18 mouse cellular contexts compared by ENCODE assay signal in the genomic region with DNA sequence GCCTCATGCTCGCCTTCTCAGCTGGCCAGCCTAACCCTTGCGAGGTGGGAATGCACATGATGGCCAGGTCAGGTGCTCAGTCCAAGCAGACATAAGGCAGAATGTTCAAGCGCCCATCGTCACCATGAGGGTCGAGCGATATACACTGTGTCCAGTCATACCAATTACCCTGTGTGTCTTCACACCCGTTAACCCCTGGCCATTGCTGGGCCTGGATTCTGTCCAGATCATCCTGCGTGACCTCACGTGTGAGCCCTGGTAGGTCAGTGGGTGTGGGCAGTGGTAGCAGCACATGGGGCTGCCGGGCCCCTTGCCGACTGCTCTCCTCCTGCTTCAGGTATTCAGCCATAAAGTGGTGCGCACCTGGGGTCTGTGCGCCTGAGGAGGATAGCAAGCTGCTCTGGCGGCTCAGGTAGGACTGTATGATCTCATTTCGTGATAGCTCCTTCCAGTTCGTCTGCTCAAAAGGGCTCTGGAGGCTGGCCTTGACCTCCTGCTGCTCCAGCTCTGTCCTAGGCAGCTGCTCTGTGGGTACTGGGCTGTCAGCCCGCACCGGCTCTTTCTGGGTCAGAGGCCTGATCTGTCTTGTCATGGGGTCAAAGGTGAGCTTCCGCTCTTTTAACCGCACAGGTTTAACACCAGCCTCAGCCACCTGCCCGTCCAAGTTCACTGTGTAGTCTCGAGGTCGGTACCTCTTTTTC. TPM values are rescaled to one million over a fixed set of nuclear protein-coding genes. Genes with fewer than 3 reads are reported as not detected.
DNase-seq lines count a peak whose midpoint lies in the region; ATAC-seq and TF ChIP-seq lines count a peak whose summit lies in the region.
"Had no signal": no experiment of that assay in that cellular context is flagged by ENCODE, and none has a peak within 500 bp of the region (broad histone marks: within the 10 kb centered on the region; RNA-seq: fewer than 3 reads in every experiment).

No protein-coding gene starts in this region.

- H3K36me3 ChIP-seq in liver, adult 2 months (ENCODE audit: control insufficient read depth, insufficient read depth, low read length) = no peaks in the 10 kb centered on the region
- H3K36me3 ChIP-seq in liver, embryonic 11.5 days (ENCODE audit: control insufficient read depth, insufficient read depth, low read length) = peaks cover 23% of the 10 kb centered on the region
- peaks cover 17% of the 10 kb centered on the region for H3K36me3 ChIP-seq in heart, embryonic 11.5 days (ENCODE audit: control insufficient read depth, insufficient read depth, low read length)

- 48% methylated on average over 23 of the region's 23 CpGs for WGBS in liver, adult 2 months
- 86% methylated on average over 23 of the region's 23 CpGs for WGBS in liver, embryonic 11.5 days
- 89% methylated on average over 23 of the region's 23 CpGs for whole genome bisulfite sequencing in heart, embryonic 11.5 days (ENCODE audit: insufficient replicate concordance)

- peaks cover 33% of the 10 kb centered on the region for H3K79me2 ChIP-seq in liver, adult 2 months (ENCODE audit: control insufficient read depth, insufficient read depth, low read length)

- ATAC-seq in liver, embryonic 11.5 days (replicated peaks; ENCODE audit: low FRiP score) = no peak
- no peak for ATAC-seq in activated CD4-positive, CD25-positive, alpha-beta regulatory T cell, adult 4 months
- ATAC-seq in heart, embryonic 11.5 days (replicated peaks; ENCODE audit: insufficient number of reproducible peaks, low FRiP score, low TSS enrichment) = no peak
- ATAC-seq: forebrain, embryonic 16.5 days; midbrain, embryonic 15.5 days had no signal

- H3K27me3 ChIP-seq in liver, adult 2 months (ENCODE audit: control insufficient read depth, insufficient read depth, low read length) = no peaks in the 10 kb centered on the region
- H3K27me3 ChIP-seq in liver, embryonic 11.5 days (replicated peaks; ENCODE audit: control insufficient read depth, insufficient read depth, low read length) = no peaks in the 10 kb centered on the region
- H3K27me3 ChIP-seq in heart, embryonic 11.5 days (ENCODE audit: control insufficient read depth, insufficient read depth, low read length) = no peaks in the 10 kb centered on the region
- H3K27me3 ChIP-seq: heart, embryonic 13.5 days; hindbrain, embryonic 13.5 days; liver, embryonic 13.5 days; midbrain, embryonic 15.5 days; stomach, embryonic 15.5 days had no signal

- H3K9ac ChIP-seq in liver, adult 2 months (ENCODE audit: low read depth, low read length) = peak overlapping the region; percentile 13; the same call in 1 of the 2 replicates
- H3K9ac ChIP-seq in liver, embryonic 11.5 days (ENCODE audit: low read depth, low read length) = no peak overlapping the region
- H3K9ac ChIP-seq in heart, embryonic 11.5 days (ENCODE audit: low read depth, low read length) = no peak overlapping the region
- H3K9ac ChIP-seq: heart, embryonic 13.5 days; hindbrain, embryonic 13.5 days; liver, embryonic 13.5 days; midbrain, embryonic 15.5 days; stomach, embryonic 15.5 days had no signal

- intact Hi-C loops in gastrocnemius, adult 2 months (cut with DNase I) = loop anchor here (10.0 kb wide), 1 partner anchor 729 kb away; no protein-coding TSS in a partner anchor

- TF ChIP-seq CTCF in gastrocnemius, adult 2 months (IDR thresholded peaks at IDR 0.05) = no peak
- TF ChIP-seq CTCF in liver, adult 2 months (IDR thresholded peaks at IDR 0.05; ENCODE audit: low read depth, low read length) = no peak

- H3K4me3 ChIP-seq in gastrocnemius, adult 2 months = peak overlapping the region; percentile 1
- H3K4me3 ChIP-seq in liver, adult 2 months (ENCODE audit: insufficient read depth, low read depth, low read length) = no peak overlapping the region; the same call in 1 of the 2 replicates
- no peak overlapping the region for H3K4me3 ChIP-seq in liver, embryonic 11.5 days (ENCODE audit: low read depth, low read length)
- no peak overlapping the region for H3K4me3 ChIP-seq in heart, embryonic 11.5 days (ENCODE audit: low read depth, low read length)
- H3K4me3 ChIP-seq: heart, embryonic 13.5 days; hindbrain, embryonic 13.5 days; limb, embryonic 10.5 days; liver, embryonic 13.5 days; midbrain, embryonic 15.5 days; myocyte; stomach, embryonic 15.5 days had no signal

- no peak overlapping the region for H3K4me2 ChIP-seq in liver, embryonic 11.5 days
- H3K4me2 ChIP-seq in heart, embryonic 11.5 days = no peak overlapping the region
- H3K4me2 ChIP-seq: heart, embryonic 13.5 days; hindbrain, embryonic 13.5 days; liver, embryonic 13.5 days; midbrain, embryonic 15.5 days; stomach, embryonic 15.5 days had no signal

- H3K9me3 ChIP-seq in liver, embryonic 11.5 days (ENCODE audit: control insufficient read depth, low read length) = no peaks in the 10 kb centered on the region
- H3K9me3 ChIP-seq in heart, embryonic 11.5 days (replicated peaks; ENCODE audit: control insufficient read depth, low read length) = no peaks in the 10 kb centered on the region
- H3K9me3 ChIP-seq: heart, embryonic 13.5 days; hindbrain, embryonic 13.5 days; limb, embryonic 10.5 days; liver, embryonic 13.5 days; midbrain, embryonic 15.5 days; stomach, embryonic 15.5 days had no signal

- no peak for TF ChIP-seq POLR2A in liver, adult 2 months (IDR thresholded peaks at IDR 0.05; ENCODE audit: extremely low read depth, insufficient read depth, low read length)

- H3K4me1 ChIP-seq in liver, adult 2 months (ENCODE audit: control insufficient read depth, insufficient read depth, low read length) = peaks cover 33% of the 10 kb centered on the region
- H3K4me1 ChIP-seq in liver, embryonic 11.5 days (replicated peaks; ENCODE audit: control insufficient read depth, insufficient read depth, low read length) = peaks cover 16% of the 10 kb centered on the region
- H3K4me1 ChIP-seq in heart, embryonic 11.5 days (ENCODE audit: control insufficient read depth, insufficient read depth, low read length) = peaks cover 31% of the 10 kb centered on the region

- DNase-seq in gastrocnemius, adult 2 months = peak; percentile 51
- no peak for DNase-seq in gastrocnemius, postnatal 4 days (ENCODE audit: low spot score in 2 of 2)
- peak; percentile 94 for DNase-seq in liver, adult 2 months (ENCODE audit: extremely low read depth, low read depth, low spot score)
- no peak for DNase-seq in liver, embryonic 11.5 days (ENCODE audit: low spot score)
- DNase-seq in R1 (ENCODE audit: low read depth, low spot score) = peak; percentile 53
- DNase-seq in retina, postnatal 1 day = peak; percentile 32
- DNase-seq: liver, embryonic 13.5 days; right cerebral cortex, postnatal 14 days; thymus, adult 18-20 months had no signal

- H3K27ac ChIP-seq in gastrocnemius, adult 2 months = peak overlapping the region; percentile 97
- H3K27ac ChIP-seq in liver, adult 2 months (replicated peaks; ENCODE audit: insufficient read depth, low read depth, low read length) = peak overlapping the region; percentile 71
- no peak overlapping the region for H3K27ac ChIP-seq in liver, embryonic 11.5 days (ENCODE audit: low read depth, low read length)
- no peak overlapping the region for H3K27ac ChIP-seq in heart, embryonic 11.5 days (ENCODE audit: low read depth, low read length)
- H3K27ac ChIP-seq: heart, embryonic 13.5 days; hindbrain, embryonic 13.5 days; limb, embryonic 10.5 days; liver, embryonic 13.5 days; midbrain, embryonic 15.5 days; stomach, embryonic 15.5 days had no signal

RNA-seq across cellular contexts. Expression of gene Slc35e1, which starts 3.1 kb away (rescaled TPM):
- 10 to 100 TPM; 44.8 to 52.0 TPM for total RNA-seq in gastrocnemius, adult 2 months (2021)
- total RNA-seq in gastrocnemius, postnatal 4 days (2021) = 10 to 100 TPM; 24.5 to 28.3 TPM
- total RNA-seq in liver, adult 2 months (2014; rRNA removed) = 20.0 and 26.5 TPM in 2 replicates
- 55.6 and 59.8 TPM in 2 replicates for polyA plus RNA-seq in liver, adult 2 months (2012; rRNA removed)
- polyA plus RNA-seq in liver, embryonic 11.5 days (2014; fragmentation: Nextera tagmentation; extraction: Ambion mirVana) = 16.8 and 18.1 TPM in 2 replicates
- 1 to 10 TPM; 6.9 to 7.3 TPM for polyA plus RNA-seq in activated CD4-positive, CD25-positive, alpha-beta regulatory T cell, adult 4 months (2017; shearing (Covaris generic))
- polyA plus RNA-seq in heart, embryonic 11.5 days (2014; fragmentation: Nextera tagmentation; extraction: Ambion mirVana) = 12.2 and 12.6 TPM in 2 replicates

RNA-seq across cellular contexts. Expression of gene Cherp, which starts 20.5 kb away (rescaled TPM):
- total RNA-seq in gastrocnemius, adult 2 months (2021) = 10 to 100 TPM; 19.7 to 26.1 TPM
- total RNA-seq in gastrocnemius, postnatal 4 days (2021) = 10 to 100 TPM; 47.7 to 60.6 TPM
- total RNA-seq in liver, adult 2 months (2014; rRNA removed) = 5.3 and 6.7 TPM in 2 replicates
- 16.2 and 22.7 TPM in 2 replicates for polyA plus RNA-seq in liver, adult 2 months (2012; rRNA removed)
- polyA plus RNA-seq in liver, embryonic 11.5 days (2014; fragmentation: Nextera tagmentation; extraction: Ambion mirVana) = 90.1 and 92.8 TPM in 2 replicates
- polyA plus RNA-seq in activated CD4-positive, CD25-positive, alpha-beta regulatory T cell, adult 4 months (2017; shearing (Covaris generic)) = 10 to 100 TPM; 52.7 to 65.0 TPM
- 42.2 and 44.5 TPM in 2 replicates for polyA plus RNA-seq in heart, embryonic 11.5 days (2014; fragmentation: Nextera tagmentation; extraction: Ambion mirVana)

RNA-seq across cellular contexts. Expression of gene 1700030K09Rik, which starts 51.9 kb away (rescaled TPM):
- total RNA-seq in gastrocnemius, adult 2 months (2021) = 1 to 10 TPM; 3.3 to 4.8 TPM
- 1 to 10 TPM; 6.3 to 6.5 TPM for total RNA-seq in gastrocnemius, postnatal 4 days (2021)
- total RNA-seq in liver, adult 2 months (2014; rRNA removed) = 1.8 and 2.1 TPM in 2 replicates
- polyA plus RNA-seq in liver, adult 2 months (2012; rRNA removed) = 2.5 and 3.6 TPM in 2 replicates
- polyA plus RNA-seq in liver, embryonic 11.5 days (2014; fragmentation: Nextera tagmentation; extraction: Ambion mirVana) = 11.6 and 14.0 TPM in 2 replicates
- polyA plus RNA-seq in activated CD4-positive, CD25-positive, alpha-beta regulatory T cell, adult 4 months (2017; shearing (Covaris generic)) = 1 to 10 TPM; 3.7 to 5.3 TPM
- polyA plus RNA-seq in heart, embryonic 11.5 days (2014; fragmentation: Nextera tagmentation; extraction: Ambion mirVana) = 9.2 and 10.3 TPM in 2 replicates

RNA-seq across cellular contexts. Expression of gene Calr3, which starts 51.9 kb away (rescaled TPM):
- total RNA-seq in gastrocnemius, adult 2 months (2021) = 1 to 10 TPM; 3.1 to 4.2 TPM
- 1 to 10 TPM; 1.3 to 2.0 TPM for total RNA-seq in gastrocnemius, postnatal 4 days (2021)
- total RNA-seq in liver, adult 2 months (2014; rRNA removed) = 2.2 and 3.1 TPM in 2 replicates
- polyA plus RNA-seq in liver, adult 2 months (2012; rRNA removed) = 0.54 TPM in 2 replicates
- polyA plus RNA-seq in liver, embryonic 11.5 days (2014; fragmentation: Nextera tagmentation; extraction: Ambion mirVana) = 2.2 TPM in 2 replicates
- polyA plus RNA-seq in activated CD4-positive, CD25-positive, alpha-beta regulatory T cell, adult 4 months (2017; shearing (Covaris generic)) = under 1 TPM; 0.36 to 0.81 TPM
- 0.82 and 1.2 TPM in 2 replicates for polyA plus RNA-seq in heart, embryonic 11.5 days (2014; fragmentation: Nextera tagmentation; extraction: Ambion mirVana)

RNA-seq across cellular contexts. Expression of gene Med26, which starts 52.5 kb away (rescaled TPM):
- 10 to 100 TPM in 1 of 2 experiments, 1 to 10 TPM in 1; 7.0 to 17.2 TPM for total RNA-seq in gastrocnemius, adult 2 months (2021)
- total RNA-seq in gastrocnemius, postnatal 4 days (2021) = 1 to 10 TPM; 9.4 to 9.8 TPM
- 1.3 and 1.8 TPM in 2 replicates for total RNA-seq in liver, adult 2 months (2014; rRNA removed)
- 4.4 and 6.0 TPM in 2 replicates for polyA plus RNA-seq in liver, adult 2 months (2012; rRNA removed)
- 16.4 and 17.7 TPM in 2 replicates for polyA plus RNA-seq in liver, embryonic 11.5 days (2014; fragmentation: Nextera tagmentation; extraction: Ambion mirVana)
- 1 to 10 TPM; 4.9 to 5.8 TPM for polyA plus RNA-seq in activated CD4-positive, CD25-positive, alpha-beta regulatory T cell, adult 4 months (2017; shearing (Covaris generic))
- 8.5 and 9.0 TPM in 2 replicates for polyA plus RNA-seq in heart, embryonic 11.5 days (2014; fragmentation: Nextera tagmentation; extraction: Ambion mirVana)

Comparison
In these comparisons a context has a peak if more than half of its experiments do, and no peak if none do; other contexts are left out.
1. DNase-seq: peak in gastrocnemius, adult 2 months (single experiment), liver, adult 2 months (single experiment), R1 (single experiment) and retina, postnatal 1 day (single experiment); none in gastrocnemius, postnatal 4 days (0 of 2) and liver, embryonic 11.5 days (single experiment).
2. H3K27ac ChIP-seq: peak in gastrocnemius, adult 2 months (single experiment) and liver, adult 2 months (single experiment); none in liver, embryonic 11.5 days (single experiment) and heart, embryonic 11.5 days (single experiment).